Mouse (Mus musculus): Measurements from ENCODE around the gene Ubap1.
A peak's percentile ranks its signal among the peaks of the same experiment; 100 is the strongest.

The Ubap1 gene

GRCm38 (mm10) chr4:41348584-41349198, at the start of gene Ubap1:
Gene Ubap1 (plus strand): TSS chr4:41348996.
- peak; percentile 95 to 98 for DNase-seq (ENCODE audit: inconsistent age in 2 of 2, low spot score in 1 of 2)

- DNase-seq (ENCODE audit: inconsistent age in 2 of 2, low spot score in 1 of 2), result no peak
These were observed 45.1 kb upstream of the Ubap1 start for GRCm38 (mm10) chr4:41303671-41304070.

GRCm38 (mm10) chr4:41304302-41304701, 44.5 kb upstream of the Ubap1 start:
- DNase-seq (ENCODE audit: inconsistent age in 2 of 2, low spot score in 1 of 2), result no peak

- DNase-seq (ENCODE audit: inconsistent age in 2 of 2, low spot score in 1 of 2), result no peak
These were observed 41.4 kb upstream of the Ubap1 start for GRCm38 (mm10) chr4:41307406-41307805.

- DNase-seq (ENCODE audit: inconsistent age in 2 of 2, low spot score in 1 of 2), result no peak
These were observed 37.9 kb upstream of the Ubap1 start for GRCm38 (mm10) chr4:41310567-41311563.

- peak in 1 of 2 experiments; percentile 16 for DNase-seq (ENCODE audit: inconsistent age in 2 of 2, low spot score in 1 of 2)
These were observed 35.1 kb upstream of the Ubap1 start for GRCm38 (mm10) chr4:41313722-41314121.

GRCm38 (mm10) chr4:41314141-41315129, 34.4 kb upstream of the Ubap1 start, which contains the start of gene Dcaf12:
Gene Dcaf12 (minus strand): TSS chr4:41314889.
- DNase-seq (ENCODE audit: inconsistent age in 2 of 2, low spot score in 1 of 2), result peak; percentile 97 to 98

- DNase-seq (ENCODE audit: inconsistent age in 2 of 2, low spot score in 1 of 2), result no peak
These were observed 33.6 kb upstream of the Ubap1 start for GRCm38 (mm10) chr4:41315173-41315572.

GRCm38 (mm10) chr4:41318267-41318666, 30.5 kb upstream of the Ubap1 start:
- no peak for DNase-seq (ENCODE audit: inconsistent age in 2 of 2, low spot score in 1 of 2)

GRCm38 (mm10) chr4:41320971-41321370, 27.8 kb upstream of the Ubap1 start:
- no peak for DNase-seq (ENCODE audit: inconsistent age in 2 of 2, low spot score in 1 of 2)

- DNase-seq (ENCODE audit: inconsistent age in 2 of 2, low spot score in 1 of 2), result no peak
These were observed 21.9 kb upstream of the Ubap1 start for GRCm38 (mm10) chr4:41326876-41327275.

- no peak for DNase-seq (ENCODE audit: inconsistent age in 2 of 2, low spot score in 1 of 2)
These were observed 19.3 kb upstream of the Ubap1 start for GRCm38 (mm10) chr4:41329481-41329880.

- DNase-seq (ENCODE audit: inconsistent age in 2 of 2, low spot score in 1 of 2), result no peak
These were observed 17.7 kb upstream of the Ubap1 start for GRCm38 (mm10) chr4:41331085-41331484.

- no peak for DNase-seq (ENCODE audit: inconsistent age in 2 of 2, low spot score in 1 of 2)
These were observed 16.9 kb upstream of the Ubap1 start for GRCm38 (mm10) chr4:41331698-41332421.

GRCm38 (mm10) chr4:41336546-41336945, 12.2 kb upstream of the Ubap1 start:
- no peak for DNase-seq (ENCODE audit: inconsistent age in 2 of 2, low spot score in 1 of 2)

- no peak for DNase-seq (ENCODE audit: inconsistent age in 2 of 2, low spot score in 1 of 2)
These were observed 7.8 kb upstream of the Ubap1 start for GRCm38 (mm10) chr4:41340912-41341550.

- DNase-seq (ENCODE audit: inconsistent age in 2 of 2, low spot score in 1 of 2), result no peak
These were observed 2.8 kb upstream of the Ubap1 start for GRCm38 (mm10) chr4:41346011-41346410.

GRCm38 (mm10) chr4:41347839-41348238, 957 bp upstream of the Ubap1 start:
- peak in 1 of 2 experiments; percentile 15 for DNase-seq (ENCODE audit: inconsistent age in 2 of 2, low spot score in 1 of 2)

- no peak for DNase-seq (ENCODE audit: inconsistent age in 2 of 2, low spot score in 1 of 2)
These were observed 399 bp downstream of the Ubap1 start for GRCm38 (mm10) chr4:41349199-41349591.

GRCm38 (mm10) chr4:41352758-41353157, 4.0 kb downstream of the Ubap1 start:
- DNase-seq (ENCODE audit: inconsistent age in 2 of 2, low spot score in 1 of 2), result no peak

Data from adrenal gland, adult (tissue).